Mouse (Mus musculus) frontal cortex, postnatal 14 days (tissue): ENCODE results near the gene Sgip1.

Experiments used
- DNase-seq, 2 experiments: peaks; one replicate each; pipeline ENCODE4 v3.0.0; 2022; ENCODE audit warnings: low spot score in 2 of 2

Gene Sgip1

GRCm38 (mm10) chr4:102775596-102776270, 34.6 kb downstream of the Sgip1 start:
- DNase-seq, result no peak

DNA sequence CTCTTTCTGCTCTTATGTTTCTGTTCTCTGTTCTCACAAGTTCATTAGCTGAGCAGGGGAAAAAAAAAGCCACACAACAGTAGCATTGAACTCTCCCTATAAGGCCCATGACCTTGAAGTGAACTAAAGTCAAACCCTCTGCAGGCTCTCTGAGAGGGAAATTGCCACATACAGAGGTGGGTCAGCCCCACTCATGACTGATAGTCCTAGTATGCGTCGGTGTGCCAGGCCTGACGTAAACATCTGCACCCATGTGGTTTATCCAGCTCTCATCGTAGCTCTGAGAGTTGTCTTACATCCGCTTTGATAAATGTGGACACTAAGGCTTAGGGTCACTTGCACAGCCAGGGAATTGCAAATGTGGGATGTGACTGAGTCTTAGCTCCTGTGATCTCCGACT, 38.8 kb downstream of the Sgip1 start:
- DNase-seq, result no peak

GRCm38 (mm10) chr4:102783063-102783748, 42.1 kb downstream of the Sgip1 start:
- peak in 1 of 2 experiments; percentile 33 for DNase-seq

GRCm38 (mm10) chr4:102785158-102785557, 44.1 kb downstream of the Sgip1 start:
- no peak for DNase-seq

- no peak for DNase-seq
Observed at GRCm38 (mm10) chr4:102792100-102792790, 51.1 kb downstream of the Sgip1 start.

GRCm38 (mm10) chr4:102801471-102801870, 60.4 kb downstream of the Sgip1 start:
- no peak for DNase-seq

GRCm38 (mm10) chr4:102801936-102802335, 60.8 kb downstream of the Sgip1 start:
- DNase-seq, result no peak

DNA sequence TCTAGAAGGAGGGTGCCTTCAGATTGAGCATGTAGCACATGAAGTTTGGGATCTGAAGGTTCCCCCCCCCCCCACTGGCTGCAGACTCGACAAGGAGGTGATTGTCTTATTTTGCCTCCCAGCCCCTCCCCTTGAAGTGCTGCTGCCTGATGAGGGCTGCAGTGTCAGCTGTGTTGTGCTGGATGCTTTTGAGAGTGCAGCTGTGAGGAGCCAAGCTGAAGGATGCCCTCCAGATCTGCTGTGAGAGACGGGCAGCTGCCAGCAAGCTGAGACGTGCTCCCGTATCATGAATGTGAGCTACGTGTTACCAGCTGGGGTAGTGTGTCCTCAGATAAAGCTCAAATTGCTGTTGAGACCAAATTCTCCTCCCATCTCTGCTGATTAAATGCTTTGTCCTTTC, 63.5 kb downstream of the Sgip1 start:
- no peak for DNase-seq

- no peak for DNase-seq
Observed at GRCm38 (mm10) chr4:102806987-102807386, 65.9 kb downstream of the Sgip1 start.

- DNase-seq, result no peak
Observed at GRCm38 (mm10) chr4:102808258-102808657, 67.2 kb downstream of the Sgip1 start.

- no peak for DNase-seq
Observed at GRCm38 (mm10) chr4:102809296-102809695, 68.2 kb downstream of the Sgip1 start.

DNA sequence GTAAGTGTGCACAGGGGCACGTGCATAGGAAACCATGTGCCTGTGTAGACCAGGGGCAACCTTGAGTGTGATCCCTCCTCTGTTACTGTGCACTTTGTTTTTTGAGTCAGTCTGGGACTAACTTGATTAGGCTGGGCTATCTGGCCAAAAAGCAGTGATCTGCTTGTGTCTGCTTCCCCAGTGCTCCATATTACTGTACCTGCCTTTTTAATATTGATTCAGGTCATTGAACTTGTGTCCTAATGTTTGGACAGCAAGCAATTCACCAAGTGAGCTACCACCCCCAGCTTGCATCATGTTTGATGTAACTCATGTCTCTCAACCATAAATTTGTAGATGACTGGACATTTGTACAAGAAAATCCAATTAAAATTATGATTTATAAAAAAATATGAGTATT, 69.2 kb downstream of the Sgip1 start:
- no peak for DNase-seq

- no peak for DNase-seq
Observed at GRCm38 (mm10) chr4:102811007-102811805, 70.1 kb downstream of the Sgip1 start.

DNA sequence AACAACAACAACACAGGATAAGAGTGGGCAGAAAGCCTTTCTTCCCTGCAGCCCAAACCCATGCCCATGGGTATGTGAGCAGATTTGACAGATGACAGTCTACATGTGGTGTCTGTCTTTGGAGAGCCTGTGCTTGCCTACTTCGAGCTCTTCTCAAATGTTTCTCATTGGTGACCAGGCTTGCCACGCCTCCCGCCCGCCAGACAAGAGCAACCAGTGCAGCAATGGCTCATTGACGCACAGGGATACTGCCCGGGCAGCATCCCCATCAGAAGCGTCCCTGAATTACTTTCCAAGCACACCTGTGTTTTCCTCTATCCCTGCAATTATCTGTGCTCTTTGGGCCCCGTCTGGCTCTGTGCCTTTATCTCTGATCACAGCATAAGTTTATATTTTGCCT, 72.2 kb downstream of the Sgip1 start:
- no peak for DNase-seq

DNA sequence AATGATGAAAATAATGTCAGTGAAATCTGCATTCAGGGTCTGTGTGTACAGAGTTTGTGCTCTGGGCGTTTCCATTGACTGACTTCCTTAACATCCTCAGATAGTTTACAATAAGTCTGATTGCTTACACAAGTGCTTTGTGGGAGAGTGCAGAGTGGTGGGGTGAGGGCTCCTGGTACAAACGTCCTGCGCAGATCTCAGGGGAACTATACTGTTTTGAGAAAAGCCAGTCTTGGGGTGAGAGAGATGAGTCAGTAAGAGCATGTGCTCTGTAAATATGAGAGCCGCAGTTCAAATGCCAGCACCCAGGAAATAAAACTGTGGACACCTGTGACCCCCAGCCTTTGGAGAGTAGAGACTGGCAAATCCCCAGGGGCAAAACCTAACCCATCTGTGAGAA, 80.7 kb downstream of the Sgip1 start:
- no peak for DNase-seq

GRCm38 (mm10) chr4:102824494-102824893, 83.4 kb downstream of the Sgip1 start:
- no peak for DNase-seq

DNA sequence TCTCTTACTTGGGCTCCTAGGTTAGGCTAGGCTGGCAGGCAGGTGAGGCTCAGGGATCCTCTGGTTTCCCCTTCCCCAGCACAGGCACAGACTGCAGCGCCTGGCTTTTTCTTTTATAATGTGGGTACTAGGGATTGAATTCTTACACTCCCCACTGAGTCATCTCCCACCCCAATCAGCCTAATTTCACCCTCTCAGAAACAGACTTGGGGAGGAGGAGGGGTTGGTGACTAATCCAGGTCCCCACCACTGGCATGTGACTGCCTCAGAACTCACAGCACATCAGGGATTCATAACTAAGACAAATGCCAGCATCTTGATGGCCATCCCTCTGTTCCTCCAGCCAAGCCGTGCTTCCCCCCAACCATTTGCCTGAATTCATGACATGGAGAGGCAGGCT, 85.1 kb downstream of the Sgip1 start:
- no peak for DNase-seq

DNA sequence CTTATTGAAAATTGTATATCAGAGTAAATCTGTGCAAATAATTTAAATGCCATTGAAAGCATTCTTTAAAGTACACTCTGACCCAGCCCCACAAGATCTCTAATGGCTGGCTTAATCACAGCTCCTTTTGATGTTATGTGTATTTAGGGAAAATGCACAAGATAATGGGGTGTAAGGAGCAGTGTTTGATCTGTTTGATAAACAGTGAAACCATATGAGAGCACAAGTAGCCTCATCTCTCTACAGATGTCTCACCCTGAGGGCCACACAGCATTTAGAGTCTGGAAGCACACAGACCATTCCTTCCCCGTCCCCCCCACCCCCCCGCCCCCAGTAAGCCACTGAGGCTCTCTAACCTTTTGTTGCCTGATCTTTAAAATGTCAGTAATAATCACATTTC, 87.4 kb downstream of the Sgip1 start:
- DNase-seq, result no peak

DNA sequence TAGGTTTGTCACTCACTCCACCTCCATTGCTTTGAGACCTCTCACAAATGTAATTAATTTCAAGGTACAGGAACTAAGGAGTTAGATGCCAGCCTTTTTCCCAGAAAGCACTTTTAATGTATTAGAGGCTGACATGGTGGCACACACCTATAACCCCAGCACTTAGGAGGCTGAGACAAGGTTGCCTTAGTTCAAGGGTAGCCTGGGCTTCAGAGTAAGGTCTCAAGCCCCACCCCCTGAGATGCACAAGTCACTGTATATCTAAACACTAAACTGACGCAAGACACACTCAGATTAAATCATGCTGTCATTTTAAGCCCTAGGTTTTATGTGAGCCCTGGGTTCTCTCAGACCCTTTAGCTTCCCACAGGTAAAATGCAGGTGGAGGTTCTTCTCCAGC, 92.1 kb downstream of the Sgip1 start:
- DNase-seq, result no peak

- no peak for DNase-seq
Observed at GRCm38 (mm10) chr4:102833726-102834125, 92.6 kb downstream of the Sgip1 start.

- DNase-seq, result no peak
Observed at GRCm38 (mm10) chr4:102834710-102835109, 93.6 kb downstream of the Sgip1 start.
